Mouse (Mus musculus): ENCODE measurements around the gene Gm28374.
"Not testable (repeated sequence)": the region's sequence is repeated elsewhere in the genome, so short reads cannot be mapped to it uniquely, and the experiment has no call there.

Gene Gm28374

GRCm38 (mm10) chr19:6054296-6054695 is 27.8 kb downstream of the Gm28374 start:
- no peak for DNase-seq

DNA sequence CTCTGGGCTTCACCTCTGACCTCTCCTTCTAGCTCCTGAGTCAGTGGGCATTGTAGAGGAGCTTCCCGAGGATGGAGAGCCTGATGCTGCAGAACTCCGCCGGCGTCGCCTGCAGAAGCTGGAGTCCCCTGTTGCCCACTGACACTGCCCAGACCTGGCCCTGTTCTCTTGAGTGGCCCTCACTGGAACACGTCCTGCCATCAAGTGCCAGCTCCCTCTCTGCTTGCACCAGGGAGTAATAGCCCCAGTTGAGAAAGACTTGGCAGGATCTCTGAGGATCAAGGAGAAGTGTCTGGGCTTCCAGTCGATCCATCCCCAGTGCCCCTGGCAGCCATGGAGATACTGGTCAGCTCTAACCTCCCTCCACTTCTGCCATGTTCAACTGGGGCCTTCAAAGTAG is 29.5 kb downstream of the Gm28374 start:
- DNase-seq = no peak

DNA sequence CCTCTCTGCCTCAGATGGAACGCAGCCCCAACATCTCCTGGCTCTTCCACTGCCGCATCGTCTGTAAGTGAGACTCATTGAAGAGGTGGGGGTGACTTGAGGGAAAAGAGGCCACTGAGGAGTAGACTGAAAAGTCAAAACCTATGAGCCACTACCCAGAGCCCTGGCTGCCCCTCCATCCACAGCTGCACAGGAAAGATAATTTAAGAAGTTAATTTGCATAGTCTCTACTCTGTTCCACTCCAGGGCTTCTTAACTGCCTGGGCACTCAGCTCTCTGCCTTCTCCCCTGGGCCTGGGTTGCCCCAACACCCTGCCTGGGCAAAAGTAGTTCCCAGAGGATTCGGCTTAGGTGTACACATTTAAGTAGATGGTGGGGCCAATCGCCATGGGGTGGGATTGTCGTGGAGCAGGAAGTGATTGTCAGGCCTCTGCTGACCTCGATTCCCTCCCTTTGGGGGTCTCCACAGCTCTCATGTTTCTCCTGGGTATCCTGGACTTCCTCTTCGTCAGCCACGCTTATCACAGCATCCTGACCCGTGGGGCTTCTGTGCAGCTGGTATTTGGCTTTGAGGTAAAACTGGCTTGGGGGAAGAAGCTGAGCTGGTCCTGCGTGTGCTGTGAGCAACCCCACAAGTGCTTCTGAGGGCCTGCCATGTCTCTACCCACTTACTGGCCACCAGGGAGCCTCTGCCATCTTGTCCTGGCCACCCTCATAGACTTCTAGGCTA is 33.2 kb downstream of the Gm28374 start:
- peak; percentile 59 to 64 for DNase-seq

GRCm38 (mm10) chr19:6047899-6048166 is 34.2 kb downstream of the Gm28374 start:
- no peak for DNase-seq

DNA sequence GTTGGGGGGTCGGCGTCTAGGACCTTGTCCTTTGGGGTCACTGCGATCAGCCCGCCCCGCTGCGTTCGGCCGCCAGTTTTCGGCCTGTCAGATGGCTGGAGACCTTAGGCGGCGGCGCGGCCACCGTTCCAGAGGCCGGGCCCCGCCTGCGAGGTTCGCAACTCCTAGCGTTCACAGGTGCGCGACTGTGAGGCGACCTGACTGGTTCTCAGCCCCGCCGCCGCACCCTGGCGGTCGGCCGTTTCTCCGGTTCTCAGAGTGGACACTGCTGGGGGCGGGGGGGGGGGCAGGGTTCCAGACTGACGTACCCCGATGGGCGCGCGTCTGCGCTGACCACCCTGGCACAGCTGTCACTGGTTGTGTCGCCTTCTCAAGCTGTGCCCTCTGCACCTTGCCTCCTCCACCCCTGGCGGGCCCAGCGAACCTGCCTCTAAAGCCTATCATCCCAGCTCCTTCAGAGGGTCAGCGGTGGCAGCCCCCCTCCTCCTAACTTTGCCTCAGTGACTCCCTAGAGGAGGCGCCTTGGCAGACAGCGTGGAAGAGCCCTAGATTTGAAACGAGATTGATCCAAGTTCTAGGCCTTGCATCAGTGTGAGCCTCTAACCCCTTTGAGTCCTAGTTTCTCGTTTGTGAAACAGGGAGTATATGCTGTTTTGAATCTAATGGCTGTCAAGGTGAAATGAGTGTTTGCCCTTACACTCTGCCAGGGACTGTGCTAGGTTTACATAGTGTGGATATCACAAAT is 34.7 kb downstream of the Gm28374 start:
- DNase-seq = no peak

DNA sequence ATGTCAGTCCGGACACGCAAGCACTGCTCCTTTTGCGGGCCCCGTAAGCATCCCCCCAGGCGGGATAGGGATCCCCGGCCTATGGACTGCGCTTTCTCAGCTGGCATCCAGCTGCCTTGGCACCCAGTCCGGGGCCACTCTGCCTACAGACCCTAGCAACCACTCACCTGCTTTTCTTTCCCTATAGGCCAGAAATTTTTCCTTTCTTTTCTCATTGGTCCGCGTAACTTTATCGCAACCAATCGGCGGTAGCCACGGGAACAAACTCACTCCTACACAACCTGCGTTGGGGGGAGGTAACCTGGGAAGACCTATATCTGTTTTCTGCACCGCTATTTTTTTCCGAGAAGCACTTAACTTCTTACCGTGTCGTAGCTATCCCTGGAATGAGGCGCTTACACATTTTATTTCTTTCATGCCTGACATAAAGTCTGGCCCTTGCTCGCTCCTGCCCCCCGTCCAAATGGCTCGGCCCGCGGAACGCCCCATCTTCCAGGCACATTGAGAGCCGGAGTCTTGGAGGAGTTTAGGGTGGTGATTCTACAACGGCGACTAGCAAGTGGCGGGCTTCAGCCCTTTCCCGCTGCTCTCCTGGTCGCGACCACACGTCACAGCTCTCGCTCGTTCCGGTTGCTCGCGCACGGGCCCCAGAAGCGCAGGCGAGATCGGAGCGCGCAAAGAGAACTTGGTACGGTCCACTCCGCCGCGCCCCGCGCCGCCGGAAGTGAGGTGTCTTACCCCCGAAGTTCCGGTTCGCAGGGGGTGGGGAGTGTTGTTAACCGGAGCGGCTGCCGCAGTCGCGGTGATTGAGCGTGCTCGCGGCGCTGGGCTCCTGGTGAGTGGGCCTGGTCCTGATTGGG is 35.5 kb downstream of the Gm28374 start, which contains the start of gene Syvn1:
TSS of gene Syvn1 (plus strand) at position 283 of the 860 bp plus-strand sequence.
- DNase-seq = peak; percentile 82 to 87

- DNase-seq = no peak
Measured at GRCm38 (mm10) chr19:6045366-6046293, 36.4 kb downstream of the Gm28374 start.

- not testable (repeated sequence) for DNase-seq
Measured at GRCm38 (mm10) chr19:6044102-6044501, 38.0 kb downstream of the Gm28374 start.

DNA sequence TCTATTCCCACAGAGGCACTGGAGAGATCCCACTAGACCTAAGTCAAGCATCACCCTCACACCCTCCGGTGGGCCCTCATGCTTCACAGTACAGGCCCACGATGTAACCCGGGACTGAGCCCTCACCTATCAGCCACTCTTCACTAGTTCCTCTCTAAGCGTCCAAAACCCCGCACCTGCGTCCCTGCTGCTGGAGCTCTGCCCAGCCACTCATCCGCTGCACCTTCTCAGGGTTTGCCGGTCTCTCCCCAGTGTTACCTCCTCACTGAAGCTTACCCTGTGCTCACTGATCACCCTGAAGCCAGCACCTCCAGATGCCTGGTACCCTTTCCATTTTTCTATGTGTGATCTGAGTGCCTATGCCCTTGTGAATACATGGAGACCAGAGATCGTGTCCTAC is 39.8 kb downstream of the Gm28374 start:
- no peak for DNase-seq

- DNase-seq = no peak
Measured at GRCm38 (mm10) chr19:6040002-6040401, 42.1 kb downstream of the Gm28374 start.

DNA sequence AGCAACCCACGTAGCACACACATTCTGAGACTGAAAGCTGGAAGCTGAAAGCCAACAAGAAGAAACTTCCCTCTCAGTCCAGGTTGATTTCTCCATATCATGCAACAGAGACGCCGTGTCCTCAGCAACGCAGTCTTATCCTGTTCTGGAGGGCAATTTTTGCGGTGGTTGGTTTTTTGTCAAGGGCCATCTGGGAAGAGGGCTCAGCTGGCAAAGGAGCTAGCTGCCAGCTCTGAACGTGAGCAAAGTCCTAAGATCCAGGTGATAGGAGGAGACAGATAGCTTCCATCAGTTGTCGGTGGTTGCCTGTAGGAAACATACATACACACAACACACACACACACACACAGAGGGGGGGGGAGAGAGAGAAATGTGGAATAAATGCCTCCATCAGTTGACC is 43.7 kb downstream of the Gm28374 start:
- no peak for DNase-seq

DNA sequence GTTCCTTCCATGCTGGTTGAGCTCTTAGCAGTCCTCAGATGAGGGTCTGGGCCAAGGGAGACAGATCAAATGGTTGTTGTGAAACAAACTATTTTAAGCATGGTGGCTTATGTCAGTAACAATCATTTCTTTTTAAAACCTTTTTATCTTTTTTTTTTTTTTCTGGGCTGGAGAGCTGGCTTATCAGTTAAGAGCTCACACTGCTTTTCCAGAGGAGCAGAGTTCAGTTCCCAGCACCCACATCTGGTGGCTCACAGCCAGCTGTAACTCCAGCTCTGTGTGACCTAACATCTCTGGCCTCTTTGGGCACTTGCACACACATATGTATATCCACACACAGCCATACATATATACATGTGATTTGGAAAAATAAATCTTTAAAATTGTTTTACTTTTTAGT is 44.4 kb downstream of the Gm28374 start:
- no peak for DNase-seq

DNA sequence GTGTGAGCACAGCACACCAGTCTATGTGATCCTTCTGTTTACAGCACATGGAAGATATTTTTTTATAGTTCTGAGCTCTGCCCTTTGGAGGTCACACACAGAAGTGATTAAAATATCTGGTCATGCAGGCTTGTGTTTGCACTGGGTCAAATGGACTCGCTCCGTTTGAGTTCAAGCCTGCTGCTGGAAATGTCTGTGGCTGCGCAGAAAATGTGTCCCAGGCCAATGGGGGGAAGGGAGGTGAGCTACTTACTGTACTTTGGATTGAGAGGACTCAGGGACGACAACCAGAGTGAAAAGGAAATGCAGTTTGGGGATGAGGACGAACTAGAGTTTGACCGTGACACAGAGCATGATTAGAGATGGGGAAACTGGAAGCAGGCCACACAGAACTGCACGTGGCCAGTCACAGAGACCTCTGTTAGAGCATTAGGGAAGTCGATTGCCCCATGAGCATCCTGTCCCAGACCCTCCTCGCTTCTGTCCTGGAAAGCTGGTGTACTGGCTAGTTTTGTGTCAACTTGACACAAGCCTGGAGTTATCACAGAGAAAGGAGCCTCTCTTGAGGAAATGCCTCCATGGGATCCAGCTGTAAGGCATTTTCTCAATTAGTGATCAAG is 46.0 kb downstream of the Gm28374 start:
- DNase-seq = no peak

- no peak for DNase-seq
Measured at GRCm38 (mm10) chr19:6030520-6031280, 51.4 kb downstream of the Gm28374 start.

DNA sequence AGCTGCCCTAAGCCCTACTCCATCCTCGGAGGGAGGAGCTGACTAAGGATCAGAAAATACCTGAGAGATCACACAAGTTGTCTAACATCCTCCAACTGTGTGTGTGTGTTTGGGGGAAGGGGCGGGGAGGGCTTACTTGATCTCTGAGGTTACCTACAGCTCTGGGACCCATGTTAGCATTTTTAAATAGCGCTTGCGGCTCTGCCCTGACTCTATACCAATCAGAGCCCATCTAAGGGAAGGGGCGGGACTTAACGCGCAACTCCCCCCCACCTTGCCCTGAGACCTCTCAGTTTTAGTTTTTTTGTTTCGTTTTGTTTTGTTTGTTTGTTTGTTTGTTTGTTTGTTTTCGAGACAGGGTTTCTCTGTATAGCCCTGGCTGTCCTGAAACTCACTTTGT is 52.6 kb downstream of the Gm28374 start:
- no peak for DNase-seq

DNA sequence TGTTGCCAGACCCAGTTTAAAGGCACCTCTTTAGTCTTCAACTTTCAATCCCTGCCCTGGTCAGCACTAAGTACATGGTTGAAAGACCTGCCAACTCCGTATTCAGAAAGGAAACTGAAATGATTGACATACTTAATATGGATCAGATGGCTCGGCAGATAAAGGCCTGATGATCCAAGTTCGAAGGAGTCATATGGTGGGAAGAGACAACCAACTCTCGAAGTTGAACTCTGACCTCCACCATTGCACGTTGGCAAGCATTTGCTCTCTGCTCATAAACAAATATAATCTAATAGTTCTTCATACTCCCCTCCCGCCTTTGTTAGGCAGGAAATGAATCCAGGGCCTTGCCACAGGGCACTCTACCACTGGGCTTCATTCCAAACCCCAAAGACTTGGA is 53.1 kb downstream of the Gm28374 start:
- no peak for DNase-seq

Data from spleen, adult 18-20 months (tissue).